Mouse (Mus musculus) hindbrain, embryonic 10.5 days (tissue): ENCODE measurements around the gene Clip3. TPM values are rescaled to one million over a fixed set of nuclear protein-coding genes. Genes with fewer than 3 reads are reported as not detected.

Experiments
- DNase-seq: peaks from one replicate; pipeline ENCODE4 v3.0.0-alpha.2; 2017; ENCODE audit warnings: low spot score
- H3K27ac ChIP-seq: fragments of 300-500 bp; sonication (generic); 2 replicates; pipeline ENCODE4 v1.5.1; 2016; ENCODE audit warnings: mild to moderate bottlenecking, moderate library complexity
- H3K27me3 ChIP-seq: fragments of 300-500 bp; sonication (generic); 2 replicates; pipeline ENCODE4 v1.6.1; 2016; ENCODE audit warnings: mild to moderate bottlenecking; ENCODE audit not compliant: poor library complexity, insufficient read depth, severe bottlenecking
- H3K36me3 ChIP-seq: fragments of 300-500 bp; sonication (generic); 2 replicates; pipeline ENCODE4 v1.6.1; 2016; ENCODE audit warnings: mild to moderate bottlenecking, moderate library complexity
- H3K4me1 ChIP-seq: fragments of 300-500 bp; sonication (generic); replicated peaks from 2 replicates; pipeline ENCODE4 v1.6.1; 2016; ENCODE audit warnings: mild to moderate bottlenecking
- H3K4me3 ChIP-seq: fragments of 300-500 bp; sonication (generic); 2 replicates; pipeline ENCODE4 v1.5.1; 2016; ENCODE audit warnings: mild to moderate bottlenecking, moderate library complexity
- H3K9me3 ChIP-seq: fragments of 300-500 bp; sonication (generic); 2 replicates; pipeline ENCODE4 v1.6.1; 2016; ENCODE audit warnings: mild to moderate bottlenecking, moderate library complexity
- WGBS: fragments of 180-500 bp; shearing (Covaris S2); methylation state at CpG from one replicate; pipeline ENCODE4 v1.1.7; 2016; 5-methylcytosine and 5-hydroxymethylcytosine counted together
- polyA plus RNA-seq: library from polyadenylated mRNA; unstranded; fragments of >200 nt; fragmentation: Nextera tagmentation; extraction: Ambion mirVana; gene quantifications from 2 replicates; pipeline ENCODE4 v1.2.1, GENCODE M21; 2016

The Clip3 gene
- polyA plus RNA-seq, 1 experiment from 2014 or later: 82.3 TPM

GRCm38 (mm10) chr7:30281522-30281921 is 10.0 kb upstream of the Clip3 start:
- peaks cover 26% of the 10 kb centered on the region for H3K4me1 ChIP-seq
- H3K36me3 ChIP-seq: no peaks in the 10 kb centered on the region
- peak overlapping the region; percentile 87; the same call in 1 of the 2 replicates for H3K4me3 ChIP-seq
- DNase-seq: no peak
- H3K9me3 ChIP-seq: no peaks in the 10 kb centered on the region
- no peaks in the 10 kb centered on the region for H3K27me3 ChIP-seq
- no peak overlapping the region for H3K27ac ChIP-seq
- WGBS: 81% methylated on average over 4 of the region's 4 CpGs

- Histone ChIP-seq H3K27ac (no peak overlapping the region), H3K4me3 (no peak overlapping the region), H3K36me3 (no peaks in the 10 kb centered on the region), H3K27me3 (no peaks in the 10 kb centered on the region), H3K9me3 (no peaks in the 10 kb centered on the region), H3K4me1 (peaks cover 31% of the 10 kb centered on the region)
- no peak for DNase-seq
- WGBS: 84% methylated on average over 7 of the region's 7 CpGs
Measured at GRCm38 (mm10) chr7:30282740-30283139, 8.8 kb upstream of the Clip3 start.

- 73% methylated on average over 8 of the region's 8 CpGs for WGBS
Measured at GRCm38 (mm10) chr7:30286701-30287410, 4.7 kb upstream of the Clip3 start.

GRCm38 (mm10) chr7:30288046-30288445 is 3.5 kb upstream of the Clip3 start:
- peaks cover 4% of the 10 kb centered on the region for H3K36me3 ChIP-seq

More at GRCm38 (mm10) chr7:30286701-30287410, 4.7 kb upstream of the Clip3 start:
- H3K27ac ChIP-seq: no peak overlapping the region
- no peak for DNase-seq
- peaks cover 27% of the 10 kb centered on the region for H3K4me1 ChIP-seq
- no peaks in the 10 kb centered on the region for H3K36me3 ChIP-seq
- no peaks in the 10 kb centered on the region for H3K27me3 ChIP-seq
- no peaks in the 10 kb centered on the region for H3K9me3 ChIP-seq
- no peak overlapping the region for H3K4me3 ChIP-seq

GRCm38 (mm10) chr7:30289071-30289713 is 2.3 kb upstream of the Clip3 start:
- peaks cover 47% of the 10 kb centered on the region for H3K4me1 ChIP-seq
- no peaks in the 10 kb centered on the region for H3K27me3 ChIP-seq
- H3K4me3 ChIP-seq: peak overlapping the region; percentile 11
- WGBS: 68% methylated on average over 7 of the region's 7 CpGs
- peak overlapping the region; percentile 73 for H3K27ac ChIP-seq
- no peak for DNase-seq
- no peaks in the 10 kb centered on the region for H3K9me3 ChIP-seq
- peaks cover 14% of the 10 kb centered on the region for H3K36me3 ChIP-seq

More at GRCm38 (mm10) chr7:30288046-30288445, 3.5 kb upstream of the Clip3 start:
- H3K9me3 ChIP-seq: no peaks in the 10 kb centered on the region
- H3K4me1 ChIP-seq: peaks cover 38% of the 10 kb centered on the region
- DNase-seq: no peak
- no peak overlapping the region for H3K4me3 ChIP-seq
- no peak overlapping the region for H3K27ac ChIP-seq
- 70% methylated on average over 6 of the region's 6 CpGs for WGBS
- no peaks in the 10 kb centered on the region for H3K27me3 ChIP-seq

GRCm38 (mm10) chr7:30289714-30290399 is 1.7 kb upstream of the Clip3 start:
- H3K9me3 ChIP-seq: no peaks in the 10 kb centered on the region
- H3K4me3 ChIP-seq: peak overlapping the region; percentile 11
- no peaks in the 10 kb centered on the region for H3K27me3 ChIP-seq
- H3K36me3 ChIP-seq: peaks cover 20% of the 10 kb centered on the region
- peak overlapping the region; percentile 73 for H3K27ac ChIP-seq
- peaks cover 49% of the 10 kb centered on the region for H3K4me1 ChIP-seq
- peak; percentile 53 for DNase-seq
- 59% methylated on average over 10 of the region's 10 CpGs for WGBS

GRCm38 (mm10) chr7:30293795-30294194 is 2.3 kb downstream of the Clip3 start:
- Histone ChIP-seq H3K36me3 (peaks cover 60% of the 10 kb centered on the region), H3K4me1 (peaks cover 43% of the 10 kb centered on the region)
- 83% methylated on average over 13 of the region's 13 CpGs for WGBS

GRCm38 (mm10) chr7:30294296-30294695 is 2.8 kb downstream of the Clip3 start:
- no peaks in the 10 kb centered on the region for H3K9me3 ChIP-seq
- H3K27ac ChIP-seq: no peak overlapping the region
- H3K27me3 ChIP-seq: no peaks in the 10 kb centered on the region
- peaks cover 65% of the 10 kb centered on the region for H3K36me3 ChIP-seq
- WGBS: 89% methylated on average over 5 of the region's 5 CpGs
- peaks cover 40% of the 10 kb centered on the region for H3K4me1 ChIP-seq
- H3K4me3 ChIP-seq: no peak overlapping the region
- DNase-seq: no peak

More at GRCm38 (mm10) chr7:30293795-30294194, 2.3 kb downstream of the Clip3 start:
- H3K27me3 ChIP-seq: no peaks in the 10 kb centered on the region
- H3K27ac ChIP-seq: no peak overlapping the region
- H3K9me3 ChIP-seq: no peaks in the 10 kb centered on the region
- DNase-seq: no peak
- H3K4me3 ChIP-seq: 0 out of 2 replicates have a peak overlapping the region, but pooled peaks have one; percentile 6

GRCm38 (mm10) chr7:30295103-30295502 is 3.6 kb downstream of the Clip3 start:
- DNase-seq: no peak
- 73% methylated on average over 10 of the region's 10 CpGs for WGBS
- H3K4me1 ChIP-seq: peaks cover 32% of the 10 kb centered on the region
- no peak overlapping the region for H3K27ac ChIP-seq
- peaks cover 73% of the 10 kb centered on the region for H3K36me3 ChIP-seq
- H3K27me3 ChIP-seq: no peaks in the 10 kb centered on the region
- no peaks in the 10 kb centered on the region for H3K9me3 ChIP-seq
- no peak overlapping the region; the same call in 1 of the 2 replicates for H3K4me3 ChIP-seq

GRCm38 (mm10) chr7:30296816-30297215 is 5.3 kb downstream of the Clip3 start:
- peaks cover 88% of the 10 kb centered on the region for H3K36me3 ChIP-seq
- 96% methylated on average over 15 of the region's 15 CpGs for WGBS

GRCm38 (mm10) chr7:30297266-30297665 is 5.7 kb downstream of the Clip3 start:
- WGBS: 86% methylated on average over 16 of the region's 16 CpGs
- H3K36me3 ChIP-seq: peaks cover 92% of the 10 kb centered on the region
- H3K4me1 ChIP-seq: peaks cover 17% of the 10 kb centered on the region
- H3K4me3 ChIP-seq: no peak overlapping the region
- H3K27me3 ChIP-seq: no peaks in the 10 kb centered on the region
- no peak overlapping the region for H3K27ac ChIP-seq
- H3K9me3 ChIP-seq: no peaks in the 10 kb centered on the region
- no peak for DNase-seq

More at GRCm38 (mm10) chr7:30296816-30297215, 5.3 kb downstream of the Clip3 start:
- no peak overlapping the region for H3K27ac ChIP-seq
- H3K4me1 ChIP-seq: peaks cover 21% of the 10 kb centered on the region
- DNase-seq: no peak
- no peaks in the 10 kb centered on the region for H3K9me3 ChIP-seq
- H3K27me3 ChIP-seq: no peaks in the 10 kb centered on the region
- H3K4me3 ChIP-seq: no peak overlapping the region

GRCm38 (mm10) chr7:30300914-30301313 is 9.4 kb downstream of the Clip3 start:
- Histone ChIP-seq H3K4me1 (no peaks in the 10 kb centered on the region), H3K4me3 (no peak overlapping the region), H3K27ac (no peak overlapping the region), H3K36me3 (peaks cover 90% of the 10 kb centered on the region), H3K9me3 (peaks cover 7% of the 10 kb centered on the region; the same call in 1 of the 2 replicates), H3K27me3 (no peaks in the 10 kb centered on the region)
- peak; percentile 33 for DNase-seq
- 55% methylated on average over 3 of the region's 3 CpGs for WGBS
